Mouse (Mus musculus): ENCODE data around the gene Galnt3.

GRCm38 (mm10) chr2:66140246-66140645, 15.5 kb upstream of the Galnt3 start:
- no peak for TF ChIP-seq POLR2A (IDR thresholded peaks at IDR 0.05; ENCODE audit: borderline replicate concordance, extremely low read depth, low read depth, low read length)
- no peak for TF ChIP-seq CTCF (IDR thresholded peaks at IDR 0.05; ENCODE audit: insufficient read depth, low read length)
